Mouse (Mus musculus): Measurements from ENCODE around the gene Pbld1.

Gene Pbld1

DNA sequence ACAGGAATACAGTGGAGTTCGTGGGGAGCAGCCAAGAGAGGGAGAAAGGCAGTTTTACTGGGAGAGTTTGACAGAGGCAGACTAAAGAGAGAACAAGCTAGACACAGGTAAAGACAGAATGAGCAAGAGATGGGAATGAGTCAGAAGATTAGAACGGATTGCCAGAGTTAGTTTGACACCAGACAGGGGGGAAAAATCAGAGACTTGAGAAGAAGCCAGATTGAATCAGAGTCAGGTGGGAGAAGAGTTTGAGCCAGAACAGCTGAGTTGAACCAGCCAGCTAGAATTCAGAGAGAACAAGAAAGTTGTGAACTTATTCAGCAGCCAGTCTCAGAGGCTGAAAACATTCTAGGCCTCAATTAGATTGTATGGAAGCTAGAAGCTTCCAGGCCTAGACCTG, at the start of gene Pbld1:
Gene Pbld1 (plus strand): TSS at position 301 of the 400 bp plus-strand sequence.
- DNase-seq (ENCODE audit: low read depth): no peak

DNA sequence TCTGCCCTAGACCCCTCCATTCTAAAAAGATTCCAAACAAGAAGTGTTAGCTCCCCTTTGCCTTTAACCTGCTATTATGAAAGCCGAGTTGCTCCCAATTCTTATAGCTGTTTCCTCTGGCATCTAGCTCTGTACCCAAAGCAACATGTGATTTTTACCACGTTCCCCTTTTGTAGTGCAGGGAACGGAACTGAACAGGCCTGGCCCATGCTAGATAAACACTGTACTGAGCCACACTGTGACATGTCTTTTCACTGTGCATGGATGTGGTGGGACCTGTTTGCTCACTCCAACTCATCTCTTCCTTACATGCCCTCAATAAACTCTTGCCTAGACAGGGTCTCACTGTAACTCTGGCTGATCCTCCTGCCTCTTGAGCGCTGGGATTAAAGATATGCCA, 49.7 kb upstream of the Pbld1 start:
- no peak for DNase-seq (ENCODE audit: low read depth)

DNA sequence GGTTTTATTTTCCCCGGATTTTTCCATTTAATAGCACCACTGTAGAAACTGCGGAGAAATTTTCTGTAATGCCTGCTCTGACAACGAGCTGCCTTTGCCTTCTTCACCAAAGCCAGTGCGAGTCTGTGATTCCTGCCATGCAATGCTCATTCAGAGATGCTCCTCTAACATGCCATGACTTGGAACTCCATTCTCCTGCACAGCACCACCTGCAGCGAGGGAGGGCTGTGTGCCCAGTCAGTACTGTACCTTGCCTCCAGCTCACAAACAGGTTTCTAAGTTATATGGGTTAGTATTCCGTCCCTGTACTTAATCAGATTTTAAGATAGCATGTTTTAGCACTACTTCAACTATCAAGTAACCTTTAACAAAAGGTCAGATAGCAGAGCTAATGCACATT, 48.4 kb upstream of the Pbld1 start:
- DNase-seq (ENCODE audit: low read depth): no peak

DNA sequence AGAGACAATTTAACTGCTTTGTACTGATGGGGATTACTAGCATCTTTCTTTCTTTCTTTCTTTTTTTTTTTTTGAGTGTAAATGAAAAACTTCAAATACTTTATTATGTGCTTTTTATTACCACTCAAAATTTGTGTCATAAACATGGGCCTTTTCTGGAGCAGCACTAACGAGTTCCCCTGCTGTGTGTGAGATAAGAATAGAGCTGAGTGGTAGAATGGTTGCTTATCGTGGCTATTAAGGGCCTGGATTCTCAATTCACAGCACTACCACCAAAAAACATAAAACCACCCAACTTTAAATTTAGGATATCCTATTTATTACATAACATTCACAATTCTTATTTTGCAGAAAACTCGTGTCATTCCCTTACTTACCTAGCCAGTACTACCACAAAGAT, 46.5 kb upstream of the Pbld1 start:
- no peak for DNase-seq (ENCODE audit: low read depth)

DNA sequence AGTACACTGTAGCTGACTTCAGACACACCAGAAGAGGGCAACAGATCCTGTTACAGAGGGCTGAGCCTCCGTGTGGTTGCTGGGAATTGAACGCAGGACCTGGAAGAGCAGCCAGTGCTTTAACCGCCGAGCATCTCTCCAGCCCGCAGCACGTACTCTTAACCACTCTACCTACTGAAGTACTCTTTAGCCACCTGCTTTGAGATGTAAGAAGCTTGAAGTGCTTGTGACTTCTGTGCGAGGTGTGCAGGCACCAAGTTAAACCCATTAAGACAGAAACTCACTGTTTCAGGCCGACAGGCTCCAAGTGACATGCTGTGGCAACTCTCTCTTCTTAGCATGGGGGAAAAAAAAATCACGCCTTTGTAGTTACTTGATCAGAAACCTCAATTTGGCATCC, 45.8 kb upstream of the Pbld1 start:
- DNase-seq (ENCODE audit: low read depth): no peak

DNA sequence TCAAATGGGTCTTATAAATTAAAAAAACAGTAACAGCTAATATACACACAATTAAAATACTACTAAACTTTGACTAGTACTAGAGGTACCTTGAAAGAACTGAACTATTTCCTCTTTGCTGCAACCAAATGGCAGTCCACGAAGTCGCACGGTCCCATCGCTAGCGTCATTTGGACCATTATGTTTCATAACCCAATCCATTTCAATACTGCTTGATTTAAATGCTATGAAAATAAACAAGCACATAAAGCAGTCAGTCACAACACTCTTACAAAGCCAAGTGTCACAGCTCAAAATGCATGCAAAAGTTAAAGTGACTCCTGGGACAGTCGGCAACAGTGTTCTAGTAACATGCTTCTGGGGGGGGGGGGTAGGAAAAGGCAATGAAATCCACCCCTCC, 40.7 kb upstream of the Pbld1 start:
- DNase-seq (ENCODE audit: low read depth): no peak

DNA sequence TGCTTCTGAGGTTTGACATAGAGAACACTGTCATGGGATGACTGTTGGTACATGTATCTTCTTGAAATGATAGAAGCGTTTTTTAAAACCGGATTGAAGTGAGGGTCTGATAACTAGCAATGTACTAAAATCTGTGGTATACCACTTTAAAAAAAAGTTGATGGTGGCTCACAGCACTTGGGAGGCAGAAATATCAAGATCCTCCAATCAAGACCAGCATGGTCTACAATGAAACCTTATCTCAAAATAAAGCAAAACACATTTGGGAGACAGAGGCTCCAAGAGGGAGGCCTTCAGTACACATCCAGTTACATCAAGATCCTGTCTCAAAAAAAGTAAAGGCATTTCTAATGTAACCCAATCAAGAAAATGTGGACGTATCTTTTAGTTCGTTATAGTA, 38.3 kb upstream of the Pbld1 start:
- DNase-seq (ENCODE audit: low read depth): no peak

DNA sequence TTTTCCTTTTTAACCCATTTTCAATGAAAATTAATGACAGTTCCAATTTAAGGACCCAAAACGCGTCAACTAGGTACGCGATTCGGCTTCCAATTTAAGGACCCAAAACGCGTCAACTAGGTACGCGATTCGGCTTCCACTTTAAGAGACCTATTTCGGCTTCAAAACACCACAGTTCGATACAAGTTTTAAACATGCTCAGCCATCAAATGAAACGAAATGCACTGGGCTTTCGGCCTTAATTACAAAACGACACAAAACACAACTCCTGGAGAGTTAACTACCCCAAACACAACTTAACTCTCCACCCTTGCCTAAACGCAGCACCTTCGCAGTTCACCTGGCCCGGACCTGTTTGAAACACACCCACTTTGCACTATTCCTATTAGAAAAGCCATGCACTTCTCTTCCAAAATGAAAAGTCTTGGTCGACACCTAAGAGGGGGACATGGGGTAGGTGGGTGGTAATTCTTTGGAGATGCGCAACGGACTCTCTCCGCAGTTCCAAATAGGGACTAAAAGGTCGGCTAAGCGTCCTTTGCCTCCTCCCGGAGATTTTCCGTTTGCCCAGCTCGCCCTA, 37.3 kb upstream of the Pbld1 start:
- no peak for DNase-seq (ENCODE audit: low read depth)

DNA sequence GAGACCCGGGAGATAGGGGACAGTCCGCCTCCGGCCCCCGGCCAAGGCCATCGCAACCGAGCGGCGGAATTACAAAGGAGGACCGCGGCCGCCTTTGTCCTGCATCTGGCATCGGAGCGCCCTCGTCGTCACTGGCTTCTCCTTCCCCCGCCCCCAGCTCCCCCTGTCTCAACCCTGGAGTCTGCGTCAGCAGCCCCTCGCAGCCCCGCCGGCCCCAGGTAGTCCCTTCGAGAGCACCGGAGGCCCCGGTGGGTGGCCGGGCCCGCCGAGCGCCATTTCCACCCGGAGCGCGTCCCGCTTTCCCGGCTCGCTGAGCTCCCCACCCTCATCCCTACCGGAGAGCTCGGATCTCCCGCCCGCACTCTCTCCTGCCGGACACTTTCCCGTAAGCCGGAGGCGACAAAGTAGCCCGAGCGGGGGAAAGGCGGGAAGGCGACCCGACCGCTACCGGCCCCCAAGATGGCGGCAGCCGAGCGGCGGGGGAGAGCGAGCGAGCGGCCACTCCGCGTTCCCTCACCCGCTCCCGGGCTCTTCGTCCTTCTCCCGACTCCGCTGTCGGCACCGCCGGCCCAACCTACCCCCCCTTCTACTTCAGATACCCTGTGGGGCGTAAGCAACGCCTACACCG, 36.7 kb upstream of the Pbld1 start:
- no peak for DNase-seq (ENCODE audit: low read depth)

DNA sequence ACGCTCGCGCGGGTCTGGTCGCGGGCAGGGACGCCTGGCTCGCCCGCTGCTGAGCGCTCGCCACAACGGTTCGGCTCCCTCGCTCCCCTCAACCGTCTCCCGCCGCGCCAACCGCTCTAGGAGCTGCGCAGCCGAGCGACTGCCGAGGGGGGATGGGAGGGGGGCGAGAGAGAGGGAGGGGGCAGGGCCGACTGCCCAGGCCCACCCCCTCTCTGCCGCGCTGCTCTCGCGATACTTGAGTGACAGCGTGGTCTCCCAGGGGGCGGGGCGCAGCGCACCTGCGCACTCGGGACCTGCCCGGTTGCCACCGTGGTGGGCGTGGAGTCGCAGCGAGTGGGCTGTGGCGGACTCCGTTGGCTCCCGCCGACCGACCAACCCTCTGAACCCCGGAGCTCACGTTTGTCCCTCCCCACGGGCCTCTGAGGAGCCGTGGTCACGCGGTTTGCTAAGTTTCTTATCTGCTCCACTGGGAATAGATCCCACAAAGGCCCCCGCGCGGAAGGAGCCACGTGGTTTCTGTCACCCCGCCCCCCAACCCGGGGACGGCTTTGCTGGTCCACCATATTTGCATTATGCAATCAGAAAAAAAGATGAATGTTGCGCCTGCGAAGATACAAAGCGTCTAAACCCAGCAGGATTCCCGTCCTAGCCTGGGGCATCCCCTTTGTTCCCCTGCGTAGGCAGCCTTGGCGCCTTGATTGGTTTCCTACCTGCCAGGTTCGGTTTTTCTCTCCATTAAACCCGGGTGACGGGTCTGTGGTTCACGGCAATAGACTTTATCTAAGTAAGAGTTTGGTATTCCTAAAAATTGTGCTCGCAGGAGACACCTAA, 36.0 kb upstream of the Pbld1 start, which contains the start of the genes Hnrnph3 and Pbld2:
Gene Hnrnph3 (minus strand): TSS at position 469 of the 831 bp plus-strand sequence.
Gene Pbld2 (plus strand): TSS at position 567 of the 831 bp plus-strand sequence.
- DNase-seq (ENCODE audit: low read depth): peak; percentile 95

DNA sequence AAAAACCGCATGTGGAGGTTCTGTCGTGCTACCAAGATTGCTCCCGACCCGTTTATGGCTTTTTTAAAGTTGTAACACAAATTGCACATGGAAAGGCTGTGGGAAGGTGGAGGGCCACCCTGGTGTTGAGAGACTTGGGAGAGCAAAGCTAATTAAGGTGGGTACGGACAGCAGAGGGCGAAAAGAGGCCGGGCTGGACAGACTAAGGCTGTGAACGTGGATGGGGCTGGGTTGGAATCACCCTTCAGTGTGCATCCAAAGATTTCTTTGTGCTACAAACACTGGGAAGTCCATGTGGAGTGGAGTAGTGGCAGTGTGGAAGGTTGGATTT, 35.4 kb upstream of the Pbld1 start:
- DNase-seq (ENCODE audit: low read depth): no peak

DNA sequence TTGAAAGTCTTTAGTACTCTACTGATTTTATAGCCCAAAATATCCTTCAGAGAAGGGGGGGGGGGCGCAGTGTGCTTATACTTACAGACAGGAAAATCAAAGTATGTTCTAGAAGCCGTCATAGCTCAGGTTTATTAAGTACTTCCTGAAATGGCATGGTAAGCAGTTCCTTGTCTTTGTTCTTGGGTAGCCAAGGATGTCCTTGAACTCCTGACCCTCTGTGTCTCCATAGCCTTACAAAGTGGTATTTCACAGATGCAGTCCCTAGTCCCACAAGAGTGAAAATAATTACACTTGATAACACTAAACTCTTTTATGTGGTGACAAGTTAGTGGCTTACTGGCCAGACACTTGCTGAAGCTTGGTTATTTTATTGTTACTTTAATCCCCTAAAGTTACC, 34.9 kb upstream of the Pbld1 start:
- no peak for DNase-seq (ENCODE audit: low read depth)

DNA sequence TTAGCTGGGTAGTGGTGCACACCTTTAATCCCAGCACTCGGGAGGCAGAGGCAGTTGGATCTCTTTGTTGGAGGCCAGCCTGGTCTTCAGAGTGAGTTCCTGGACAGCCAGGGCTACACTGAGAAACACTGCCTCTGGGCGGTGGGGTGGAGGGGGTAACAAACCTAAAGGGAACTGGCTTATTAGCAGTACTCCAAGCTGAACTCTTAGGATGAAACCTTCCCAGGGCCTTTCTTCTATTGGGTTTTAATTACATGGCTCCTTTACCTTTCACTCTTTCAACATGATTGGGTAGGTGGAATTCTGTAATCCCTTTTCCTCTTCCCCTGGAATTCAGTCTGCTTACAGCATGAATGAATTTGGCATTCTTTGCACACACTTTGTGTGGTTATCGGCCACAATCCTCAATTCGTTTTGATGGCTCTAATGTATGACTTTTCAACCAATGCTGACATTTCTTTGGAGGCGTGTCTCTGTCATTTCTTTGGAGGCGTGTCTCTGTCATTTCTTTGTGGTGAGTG, 34.4 kb upstream of the Pbld1 start:
- no peak for DNase-seq (ENCODE audit: low read depth)

DNA sequence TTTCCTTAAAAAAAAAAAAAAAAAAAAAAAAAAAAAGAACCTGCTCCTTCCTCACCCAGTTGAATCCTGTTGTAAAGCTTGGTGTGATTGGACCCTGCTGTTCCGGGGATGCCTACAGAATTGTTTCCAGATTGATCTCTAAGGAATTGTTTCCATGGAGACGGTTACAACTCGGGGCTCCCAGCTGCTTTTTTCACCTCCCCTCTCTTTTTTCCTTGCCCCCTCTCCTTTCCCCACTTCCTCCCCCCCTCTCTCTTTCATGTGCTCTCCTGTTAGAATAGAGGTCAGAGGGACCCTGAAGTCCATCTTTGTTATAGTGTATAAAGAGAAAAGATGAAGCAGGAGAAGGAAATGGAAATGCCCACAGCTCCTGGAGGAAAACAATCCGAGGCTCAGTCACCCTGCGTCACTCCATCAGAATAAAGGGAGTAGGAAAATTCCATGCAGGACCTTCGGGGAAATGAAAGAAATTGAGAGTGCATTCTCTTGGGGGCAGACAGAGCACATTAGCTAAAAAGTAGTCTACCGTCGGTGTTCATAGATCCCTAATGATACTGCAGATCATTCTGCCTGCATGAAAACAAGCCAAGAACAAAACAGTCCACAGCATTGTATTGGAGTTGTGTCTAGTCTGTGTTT, 33.7 kb upstream of the Pbld1 start:
- no peak for DNase-seq (ENCODE audit: low read depth)

DNA sequence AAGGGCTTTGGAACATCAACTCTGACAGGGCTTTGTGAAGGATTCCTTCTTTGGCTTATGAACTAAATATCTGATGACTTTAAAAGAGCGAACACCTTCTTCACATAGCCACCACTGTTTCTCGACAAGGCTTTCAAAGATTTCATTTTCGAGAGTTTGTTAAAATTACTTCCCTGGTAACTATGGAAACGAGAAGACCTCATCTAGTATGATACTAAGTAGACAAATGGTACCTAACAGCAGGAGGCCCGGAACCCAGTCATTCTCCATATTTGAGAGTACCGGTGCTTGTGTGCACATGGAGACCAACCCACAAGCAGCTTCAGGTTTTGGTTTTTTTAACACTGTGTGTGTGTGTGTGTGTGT, 33.2 kb upstream of the Pbld1 start:
- no peak for DNase-seq (ENCODE audit: low read depth)

DNA sequence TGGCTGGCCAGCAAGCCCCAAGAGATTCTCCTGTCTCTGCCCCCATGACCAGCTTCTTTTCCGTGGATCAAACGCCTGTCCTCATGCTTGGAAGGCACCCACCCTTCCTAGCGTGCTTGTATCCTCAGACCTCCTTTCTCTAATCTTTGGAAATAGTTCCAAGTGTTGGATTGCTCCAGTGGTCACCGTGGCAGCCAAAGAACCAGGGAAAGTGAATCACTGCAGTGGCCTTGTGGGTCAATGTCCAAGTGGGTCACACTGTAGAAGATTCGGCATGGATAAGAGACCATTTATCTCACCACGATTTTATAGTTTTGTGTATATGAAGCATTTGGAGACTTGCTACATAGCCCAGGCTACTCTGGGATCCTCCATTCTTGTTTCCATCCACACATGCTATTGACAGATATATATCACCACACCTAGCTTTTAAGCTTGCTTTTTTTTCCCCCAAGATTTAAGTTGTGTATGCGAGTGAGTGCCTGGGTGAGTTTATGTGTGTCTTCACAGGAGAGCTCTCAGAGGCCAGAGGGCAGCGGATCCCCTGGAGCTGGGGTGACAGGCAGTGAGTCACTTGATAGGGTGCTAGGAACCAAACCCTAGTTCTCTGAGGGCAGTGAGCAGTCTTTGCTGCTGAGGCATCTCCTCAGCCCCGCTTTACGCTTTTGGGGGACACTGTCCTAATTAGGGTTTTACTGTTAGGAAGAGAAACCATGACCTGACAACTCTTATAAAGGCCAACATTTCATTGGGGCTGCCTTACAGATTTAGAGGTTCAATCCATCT, 32.4 kb upstream of the Pbld1 start:
- DNase-seq (ENCODE audit: low read depth): no peak

DNA sequence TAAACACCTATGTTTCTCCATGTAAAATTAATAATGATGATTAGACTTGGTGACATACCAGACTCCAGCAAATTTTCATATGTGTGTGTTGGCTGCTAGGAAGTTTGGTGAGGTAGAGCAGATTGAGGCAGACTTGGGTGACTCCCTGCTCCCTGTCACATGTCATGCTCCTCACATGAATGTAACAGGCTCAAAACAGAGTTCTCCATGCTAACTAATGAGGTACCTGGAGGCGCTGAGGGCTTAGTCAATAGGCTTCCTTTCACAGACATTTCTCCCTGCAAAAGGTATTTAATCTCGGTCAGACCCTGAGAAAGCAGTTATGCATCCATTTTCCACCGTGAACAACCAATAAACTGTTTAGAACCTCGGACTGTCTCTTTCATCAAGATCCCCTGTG, 31.6 kb upstream of the Pbld1 start:
- no peak for DNase-seq (ENCODE audit: low read depth)

DNA sequence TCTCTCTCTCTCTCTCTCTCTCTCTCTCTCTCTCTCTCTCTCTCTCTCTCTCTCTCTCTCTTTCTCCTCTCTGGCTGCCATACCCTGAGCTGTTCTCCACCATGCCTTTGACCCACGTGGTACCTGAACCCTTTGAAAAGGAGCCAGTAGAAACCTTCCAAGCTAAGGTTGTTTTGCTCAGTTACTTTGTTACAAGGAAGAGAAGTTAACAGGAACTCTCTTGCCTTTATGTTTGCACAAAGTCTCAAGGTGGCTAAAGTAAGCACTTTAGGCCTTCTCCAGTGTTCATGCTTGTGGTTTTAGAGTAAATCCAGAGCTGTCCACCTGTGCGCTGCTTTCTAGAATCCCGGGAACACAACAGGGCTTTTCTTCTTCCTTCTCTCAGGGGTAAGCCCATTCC, 27.7 kb upstream of the Pbld1 start:
- no peak for DNase-seq (ENCODE audit: low read depth)

DNA sequence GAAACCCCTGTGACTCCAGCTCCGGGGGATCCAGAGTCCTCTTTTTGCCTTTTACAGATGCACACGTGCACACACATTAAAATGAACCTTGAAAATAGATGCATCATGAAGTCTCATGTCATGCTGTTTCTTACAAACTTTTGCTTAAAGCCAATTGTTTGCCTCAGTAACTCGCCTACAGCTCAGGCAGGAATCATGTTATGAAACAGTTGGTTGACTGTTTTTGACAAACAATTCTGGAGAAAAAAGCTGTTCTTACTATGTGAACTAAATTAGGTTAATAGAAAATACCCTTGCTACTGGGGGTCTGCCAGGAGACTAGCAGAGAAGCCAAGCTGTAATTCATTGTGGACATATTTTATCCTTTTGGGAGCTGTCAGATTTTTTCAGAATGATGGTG, 27.0 kb upstream of the Pbld1 start:
- DNase-seq (ENCODE audit: low read depth): no peak

DNA sequence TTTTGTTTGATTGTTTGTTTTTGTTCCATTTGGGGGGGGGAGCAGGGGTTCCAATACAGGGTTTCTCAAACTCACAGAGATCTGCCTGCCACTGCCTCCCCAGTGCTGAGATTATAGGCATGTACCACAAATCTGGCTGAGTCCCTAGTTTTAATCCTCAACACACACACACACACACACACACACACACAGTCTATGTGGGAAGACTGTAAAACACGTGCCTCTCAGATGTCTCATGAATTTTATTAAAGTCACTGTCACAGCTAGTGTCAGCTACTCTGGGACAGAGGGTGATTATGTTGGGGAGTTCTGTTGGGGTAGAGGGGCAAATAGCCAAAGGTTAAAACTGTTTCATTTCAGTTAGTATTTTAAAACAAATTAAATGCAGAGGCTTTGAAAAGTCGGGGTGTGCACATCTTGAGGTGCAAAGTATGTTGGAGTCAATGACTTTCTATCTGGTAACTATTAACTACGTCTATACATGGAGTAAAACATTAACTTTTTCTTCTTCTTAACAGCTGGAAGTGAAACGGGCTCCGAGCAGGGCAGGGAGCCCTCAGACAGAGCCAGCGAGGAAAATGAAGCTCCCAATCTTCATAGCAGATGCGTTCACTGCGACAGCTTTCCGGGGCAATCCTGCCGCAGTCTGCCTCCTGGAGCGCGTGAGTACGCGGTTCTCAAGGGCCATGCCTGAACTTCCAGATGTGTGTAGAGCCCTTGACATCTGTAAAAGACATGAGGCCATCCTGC, 21.2 kb upstream of the Pbld1 start:
- DNase-seq (ENCODE audit: low read depth): no peak
